Mouse (Mus musculus): ENCODE results near the gene Cstf2. TPM values are rescaled to one million over a fixed set of nuclear protein-coding genes. Genes with fewer than 3 reads are reported as not detected.

Gene Cstf2
- total RNA-seq (2018; cell fraction: chromatin; rRNA removed) = 10 to 100 TPM; 11.1 to 37.7 (median 14.5) TPM
- 10 to 100 TPM in 25 of 26 experiments, 1 to 10 TPM in 1; 9.7 to 15.2 (median 12.3) TPM for total RNA-seq (2018; cell fraction: cytosol; rRNA removed)
- 10 to 100 TPM in 20 of 26 experiments, 1 to 10 TPM in 6; 7.5 to 33.8 (median 11.9) TPM for total RNA-seq (2018; cell fraction: nucleus; rRNA removed)
- polyA plus RNA-seq (2018) = 7.9 to 19.7 TPM (median 15.5 TPM) in 3 replicates

GRCm38 (mm10) chrX:134058987-134059712 lies at the start of gene Cstf2:
TSS of gene Cstf2 (plus strand) at chrX:134059187.
- H3K27ac ChIP-seq = no peak within 1 kb of the TSS
- 36% methylated on average over 31 of the region's 77 CpGs for WGBS (ENCODE audit: missing documents)
- H3K4me3 ChIP-seq (ENCODE audit: inconsistent target) = peak within 1 kb of the TSS; percentile 44
- no peaks in the 10 kb centered on the region for H3K36me3 ChIP-seq (ENCODE audit: inconsistent target)
- H3K79me2 ChIP-seq (ENCODE audit: inconsistent target) = no peaks in the 10 kb centered on the region

GRCm38 (mm10) chrX:134019005-134019404 lies 40.0 kb upstream of the Cstf2 start:
- WGBS (ENCODE audit: missing documents) = 16% methylated on average over 9 of the region's 9 CpGs
- no peaks in the 10 kb centered on the region for H3K79me2 ChIP-seq (ENCODE audit: inconsistent target)

DNA sequence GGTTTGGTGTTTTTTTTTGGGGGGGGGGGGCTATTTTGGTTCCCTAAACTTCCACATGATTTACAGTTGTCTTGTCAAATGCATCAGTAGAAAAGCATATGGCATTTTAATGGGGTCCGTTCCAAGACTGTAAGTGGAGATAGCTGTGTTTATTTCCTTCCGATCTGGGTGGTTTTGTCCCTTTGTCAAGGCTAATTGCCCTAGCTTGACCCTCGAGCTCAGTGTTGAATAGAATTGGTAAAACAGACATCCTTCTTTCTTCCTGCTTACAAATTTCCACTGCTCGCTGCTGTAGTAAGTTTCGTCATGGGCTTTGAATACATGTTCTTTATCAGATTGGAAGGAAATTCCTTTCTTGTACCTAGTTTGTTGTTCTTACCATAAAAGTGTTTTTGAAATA lies 38.3 kb upstream of the Cstf2 start:
- Histone ChIP-seq H3K79me2 (ENCODE audit: inconsistent target) (no peaks in the 10 kb centered on the region), H3K27ac (no peak overlapping the region), H3K4me3 (ENCODE audit: inconsistent target) (no peak overlapping the region), H3K36me3 (ENCODE audit: inconsistent target) (no peaks in the 10 kb centered on the region)
- WGBS (ENCODE audit: missing documents) = 42% methylated on average over 5 of the region's 5 CpGs

More at GRCm38 (mm10) chrX:134019005-134019404, 40.0 kb upstream of the Cstf2 start:
- H3K4me3 ChIP-seq (ENCODE audit: inconsistent target) = no peak overlapping the region
- H3K36me3 ChIP-seq (ENCODE audit: inconsistent target) = no peaks in the 10 kb centered on the region
- no peak overlapping the region for H3K27ac ChIP-seq

DNA sequence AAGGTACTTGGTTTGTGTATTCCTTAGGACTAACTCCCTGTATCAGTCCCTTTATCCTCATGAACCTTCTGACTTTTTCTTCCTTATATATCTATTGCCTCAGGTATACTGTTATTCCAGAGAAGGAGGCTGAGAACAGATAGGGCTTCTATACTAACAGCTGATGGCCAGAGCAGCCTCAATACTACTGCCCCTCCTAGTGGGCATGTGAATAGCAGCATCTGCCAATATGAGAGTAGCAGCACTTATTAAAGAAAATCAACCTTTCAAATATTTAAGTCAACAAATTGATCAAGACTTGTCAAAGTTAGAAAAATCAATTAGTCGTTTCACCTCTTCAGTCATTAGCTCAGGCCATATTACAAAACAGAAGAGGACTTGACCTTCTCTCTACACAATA lies 10.0 kb upstream of the Cstf2 start:
- WGBS (ENCODE audit: missing documents) = 94% methylated on average over 1 of the region's 1 CpGs
- no peak overlapping the region for H3K27ac ChIP-seq
- H3K4me3 ChIP-seq (ENCODE audit: inconsistent target) = no peak overlapping the region
- H3K79me2 ChIP-seq (ENCODE audit: inconsistent target) = no peaks in the 10 kb centered on the region
- no peaks in the 10 kb centered on the region for H3K36me3 ChIP-seq (ENCODE audit: inconsistent target)

- H3K27ac ChIP-seq = no peak overlapping the region
- H3K4me3 ChIP-seq (ENCODE audit: inconsistent target) = no peak overlapping the region
- WGBS (ENCODE audit: missing documents) = 75% methylated on average over 2 of the region's 2 CpGs
- no peaks in the 10 kb centered on the region for H3K79me2 ChIP-seq (ENCODE audit: inconsistent target)
- no peaks in the 10 kb centered on the region for H3K36me3 ChIP-seq (ENCODE audit: inconsistent target)
Observed at GRCm38 (mm10) chrX:134056897-134057296, 2.1 kb upstream of the Cstf2 start.

- no peak overlapping the region for H3K27ac ChIP-seq
- no peaks in the 10 kb centered on the region for H3K79me2 ChIP-seq (ENCODE audit: inconsistent target)
- 78% methylated on average over 14 of the region's 14 CpGs for WGBS (ENCODE audit: missing documents)
- H3K4me3 ChIP-seq (ENCODE audit: inconsistent target) = no peak overlapping the region
- H3K36me3 ChIP-seq (ENCODE audit: inconsistent target) = no peaks in the 10 kb centered on the region
Observed at GRCm38 (mm10) chrX:134058040-134058875, 729 bp upstream of the Cstf2 start.

GRCm38 (mm10) chrX:134059764-134060163 lies 777 bp downstream of the Cstf2 start:
- H3K27ac ChIP-seq = no peak overlapping the region
- 34% methylated on average over 10 of the region's 10 CpGs for WGBS (ENCODE audit: missing documents)
- no peaks in the 10 kb centered on the region for H3K79me2 ChIP-seq (ENCODE audit: inconsistent target)
- H3K4me3 ChIP-seq (ENCODE audit: inconsistent target) = peak overlapping the region; percentile 44
- H3K36me3 ChIP-seq (ENCODE audit: inconsistent target) = no peaks in the 10 kb centered on the region

DNA sequence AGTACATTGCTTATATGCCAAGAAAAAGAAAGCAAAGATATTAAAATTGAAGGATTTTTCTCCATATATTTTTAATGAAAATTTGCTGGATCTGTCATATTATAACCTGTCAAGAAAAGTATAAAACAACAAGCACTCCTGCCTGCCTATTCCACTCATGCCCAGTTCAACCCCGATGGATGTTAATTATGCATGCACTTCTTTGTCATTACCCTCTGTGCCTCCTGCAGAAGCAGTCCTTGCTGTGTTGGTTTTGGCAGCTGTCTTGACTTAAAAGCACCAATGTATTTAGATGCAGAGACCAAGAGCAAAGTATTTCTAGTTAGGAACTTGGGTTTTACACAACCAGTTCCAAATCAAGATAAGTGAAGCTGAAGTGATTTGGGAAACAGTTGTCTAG lies 26.5 kb downstream of the Cstf2 start:
- WGBS (ENCODE audit: missing documents) = 78% methylated on average over 1 of the region's 1 CpGs
- H3K27ac ChIP-seq = no peak overlapping the region
- no peaks in the 10 kb centered on the region for H3K79me2 ChIP-seq (ENCODE audit: inconsistent target)
- H3K36me3 ChIP-seq (ENCODE audit: inconsistent target) = no peaks in the 10 kb centered on the region
- no peak overlapping the region for H3K4me3 ChIP-seq (ENCODE audit: inconsistent target)

- WGBS (ENCODE audit: missing documents) = 76% methylated on average over 2 of the region's 2 CpGs
- Histone ChIP-seq H3K4me3 (ENCODE audit: inconsistent target) (no peak overlapping the region), H3K36me3 (ENCODE audit: inconsistent target) (no peaks in the 10 kb centered on the region), H3K27ac (no peak overlapping the region), H3K79me2 (ENCODE audit: inconsistent target) (no peaks in the 10 kb centered on the region)
Observed at GRCm38 (mm10) chrX:134102641-134103040, 43.7 kb downstream of the Cstf2 start.

DNA sequence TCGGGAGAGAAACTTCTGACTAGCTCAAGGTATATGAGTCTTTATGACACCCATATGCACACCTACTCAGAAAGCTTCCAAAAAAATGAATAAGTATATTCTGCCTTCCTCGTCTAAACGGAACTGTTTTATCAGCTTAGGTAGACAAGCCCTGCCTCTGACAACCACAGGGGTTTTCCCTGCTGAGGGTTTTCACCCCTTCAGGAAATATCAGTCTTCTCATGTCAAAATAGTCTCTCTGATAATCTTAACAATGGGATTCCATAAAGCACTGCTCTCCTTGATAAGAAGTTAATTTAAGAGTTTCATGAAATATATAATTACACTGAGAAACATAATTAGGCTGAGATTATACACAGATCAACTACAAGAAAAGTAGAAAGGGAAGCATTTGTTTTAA lies 52.8 kb downstream of the Cstf2 start:
- Histone ChIP-seq H3K36me3 (ENCODE audit: inconsistent target) (no peaks in the 10 kb centered on the region), H3K79me2 (ENCODE audit: inconsistent target) (no peaks in the 10 kb centered on the region), H3K27ac (no peak overlapping the region), H3K4me3 (ENCODE audit: inconsistent target) (no peak overlapping the region)
- 57% methylated on average over 3 of the region's 3 CpGs for WGBS (ENCODE audit: missing documents)

DNA sequence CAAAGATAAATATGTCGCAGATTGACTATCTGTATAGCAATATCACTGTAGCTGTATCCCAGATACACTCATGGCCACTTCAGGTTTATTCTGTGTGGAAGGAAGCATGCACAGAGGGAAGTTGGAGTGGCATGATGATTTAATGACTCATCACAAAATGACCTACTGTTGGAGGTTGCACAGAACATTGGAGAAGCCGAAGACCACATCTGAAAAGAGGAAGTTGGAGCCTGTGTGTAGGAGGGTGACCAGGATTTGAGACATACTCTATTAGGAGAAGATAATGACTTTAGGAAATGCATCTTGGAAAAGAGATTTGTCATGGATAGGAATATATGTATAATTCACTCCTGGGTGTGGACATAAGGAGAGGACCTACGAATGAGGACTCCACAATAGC lies 57.4 kb downstream of the Cstf2 start:
- no peaks in the 10 kb centered on the region for H3K79me2 ChIP-seq (ENCODE audit: inconsistent target)
- H3K36me3 ChIP-seq (ENCODE audit: inconsistent target) = no peaks in the 10 kb centered on the region
- H3K27ac ChIP-seq = no peak overlapping the region
- WGBS (ENCODE audit: missing documents) = 18% methylated on average over 3 of the region's 3 CpGs
- no peak overlapping the region for H3K4me3 ChIP-seq (ENCODE audit: inconsistent target)

DNA sequence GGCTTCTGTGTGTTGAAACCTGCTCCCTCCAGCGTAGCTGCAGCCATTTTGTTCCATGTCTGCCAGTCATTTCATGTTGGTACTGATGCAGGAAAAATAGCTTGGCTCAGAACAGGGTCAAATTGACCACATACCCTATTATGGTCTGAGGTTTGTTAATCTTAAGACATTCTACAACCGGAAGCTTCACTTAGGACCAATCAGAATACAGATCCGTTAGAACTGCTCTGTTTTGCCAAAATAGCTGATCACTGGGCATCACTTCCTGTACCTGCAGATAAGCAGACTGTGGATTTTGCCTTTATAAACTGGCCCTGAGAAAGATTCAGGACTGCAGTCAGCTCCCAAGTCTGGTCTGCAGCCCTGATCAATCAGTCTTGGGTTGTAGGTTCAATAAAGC lies 69.6 kb downstream of the Cstf2 start:
- no peaks in the 10 kb centered on the region for H3K36me3 ChIP-seq (ENCODE audit: inconsistent target)
- no peak overlapping the region for H3K4me3 ChIP-seq (ENCODE audit: inconsistent target)
- 78% methylated on average over 3 of the region's 3 CpGs for WGBS (ENCODE audit: missing documents)
- H3K79me2 ChIP-seq (ENCODE audit: inconsistent target) = no peaks in the 10 kb centered on the region
- H3K27ac ChIP-seq = no peak overlapping the region

DNA sequence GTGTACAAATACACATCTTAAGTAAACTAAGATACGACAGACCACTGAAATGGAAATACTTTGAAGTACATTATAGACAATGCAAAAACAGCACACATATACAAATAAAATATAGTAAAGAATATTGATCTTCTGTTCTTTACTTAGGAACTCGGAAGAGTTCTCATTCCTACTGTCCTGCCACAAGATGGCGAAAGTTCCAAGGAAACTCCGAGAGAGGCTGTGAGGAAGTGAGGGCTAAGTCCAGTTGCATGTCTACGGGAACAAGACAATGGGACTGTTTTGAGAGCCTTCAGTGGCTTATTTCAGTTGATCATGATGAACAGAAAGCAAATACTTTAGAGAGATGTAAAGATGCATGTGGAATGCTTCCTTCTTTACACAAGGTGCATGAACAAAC lies 73.3 kb downstream of the Cstf2 start:
- Histone ChIP-seq H3K36me3 (ENCODE audit: inconsistent target) (no peaks in the 10 kb centered on the region), H3K79me2 (ENCODE audit: inconsistent target) (no peaks in the 10 kb centered on the region), H3K4me3 (ENCODE audit: inconsistent target) (no peak overlapping the region), H3K27ac (no peak overlapping the region)
- WGBS (ENCODE audit: missing documents) = 62% methylated on average over 5 of the region's 5 CpGs

- no peaks in the 10 kb centered on the region for H3K79me2 ChIP-seq (ENCODE audit: inconsistent target)
- no peak overlapping the region for H3K4me3 ChIP-seq (ENCODE audit: inconsistent target)
- H3K36me3 ChIP-seq (ENCODE audit: inconsistent target) = no peaks in the 10 kb centered on the region
- 79% methylated on average over 3 of the region's 3 CpGs for WGBS (ENCODE audit: missing documents)
- H3K27ac ChIP-seq = no peak overlapping the region
Observed at GRCm38 (mm10) chrX:134133821-134134220, 74.8 kb downstream of the Cstf2 start.
